Mouse (Mus musculus): Measurements from ENCODE around the gene St3gal6.

GRCm38 (mm10) chr16:58548042-58548441 lies 24.0 kb upstream of the St3gal6 start:
- TF ChIP-seq POLR2A (IDR thresholded peaks at IDR 0.05; ENCODE audit: insufficient read depth, low read depth, low read length) (no peak), EP300 (IDR thresholded peaks at IDR 0.05; ENCODE audit: insufficient read depth, low read depth, low read length) (no peak)

All from heart, adult 2 months (tissue).